Mouse (Mus musculus): ENCODE measurements around the gene Rab8b. TPM values are rescaled to one million over a fixed set of nuclear protein-coding genes. Genes with fewer than 3 reads are reported as not detected.

Gene Rab8b
- 3.2 TPM for polyA plus RNA-seq (2015; fragmentation: Illumina TruSeq; extraction: RNeasy Lipid Tissue Mini Kit (QIAGEN cat#74804); ENCODE audit: insufficient read depth, low read depth, low replicate concordance)

GRCm38 (mm10) chr9:66919382-66919971 lies at the start of gene Rab8b:
Gene Rab8b, minus strand, starts transcription at chr9:66919687.

GRCm38 (mm10) chr9:66945647-66946641 lies 26.5 kb upstream of the Rab8b start, which contains the start of gene Rps27l:
Gene Rps27l, plus strand, starts transcription at chr9:66946086.

GRCm38 (mm10) chr9:66834318-66835096 lies 85.0 kb downstream of the Rab8b start, which contains the start of gene Aph1c:
Gene Aph1c, minus strand, starts transcription at chr9:66834726.

GRCm38 (mm10) chr9:66796739-66797138 lies 122.7 kb downstream of the Rab8b start, which contains the start of gene Gm10647:
Gene Gm10647, plus strand, starts transcription at chr9:66797039.

GRCm38 (mm10) chr9:66795464-66796324 lies 123.8 kb downstream of the Rab8b start, which contains the start of gene Aph1b:
Gene Aph1b, minus strand, starts transcription at chr9:66795490.

Other genes with a start within 250 kb of the Rab8b start
- gene Car12, start 206.0 kb downstream of the Rab8b start, polyA plus RNA-seq (2015; fragmentation: Illumina TruSeq; extraction: RNeasy Lipid Tissue Mini Kit (QIAGEN cat#74804); ENCODE audit: insufficient read depth, low read depth, low replicate concordance), result not detected
- gene Aph1b, start 124.2 kb downstream of the Rab8b start, polyA plus RNA-seq (2015; fragmentation: Illumina TruSeq; extraction: RNeasy Lipid Tissue Mini Kit (QIAGEN cat#74804); ENCODE audit: insufficient read depth, low read depth, low replicate concordance), result 1.5 TPM
- not detected for gene Gm10647, start 122.6 kb downstream of the Rab8b start, polyA plus RNA-seq (2015; fragmentation: Illumina TruSeq; extraction: RNeasy Lipid Tissue Mini Kit (QIAGEN cat#74804); ENCODE audit: insufficient read depth, low read depth, low replicate concordance)
- 2.5 TPM for gene Aph1c, start 85.0 kb downstream of the Rab8b start, polyA plus RNA-seq (2015; fragmentation: Illumina TruSeq; extraction: RNeasy Lipid Tissue Mini Kit (QIAGEN cat#74804); ENCODE audit: insufficient read depth, low read depth, low replicate concordance)
- 152 TPM for gene Rps27l, start 26.4 kb upstream of the Rab8b start, polyA plus RNA-seq (2015; fragmentation: Illumina TruSeq; extraction: RNeasy Lipid Tissue Mini Kit (QIAGEN cat#74804); ENCODE audit: insufficient read depth, low read depth, low replicate concordance)
- 2.8 TPM for gene Lactb, start 55.8 kb upstream of the Rab8b start, polyA plus RNA-seq (2015; fragmentation: Illumina TruSeq; extraction: RNeasy Lipid Tissue Mini Kit (QIAGEN cat#74804); ENCODE audit: insufficient read depth, low read depth, low replicate concordance)
- gene Tpm1, start 129.7 kb upstream of the Rab8b start, polyA plus RNA-seq (2015; fragmentation: Illumina TruSeq; extraction: RNeasy Lipid Tissue Mini Kit (QIAGEN cat#74804); ENCODE audit: insufficient read depth, low read depth, low replicate concordance), result 64.4 TPM

Measured in pancreas, adult 10 weeks (tissue).